Mouse (Mus musculus) gastrocnemius, postnatal 4 days (tissue): ENCODE data around the gene Dynlrb1. TPM values are rescaled to one million over a fixed set of nuclear protein-coding genes. Genes with fewer than 3 reads are reported as not detected.

Experiments
- DNase-seq, 2 experiments: peaks; one replicate each; pipeline ENCODE4 v3.0.0; 2021 to 2022; ENCODE audit warnings: low spot score in 2 of 2, mixed read lengths in 2 of 2
- total RNA-seq, 2 experiments: library from RNA; stranded (reverse); gene quantifications; 2 replicates each; pipeline ENCODE4 v1.2.3; 2021

Gene Dynlrb1
- total RNA-seq, 2 experiments from 2014 or later, result 153 to 163 TPM

GRCm38 (mm10) chr2:155279163-155279562 lies 42.8 kb downstream of the Dynlrb1 start:
- no peak for DNase-seq

GRCm38 (mm10) chr2:155280116-155280515 lies 43.8 kb downstream of the Dynlrb1 start:
- DNase-seq, result no peak

- DNase-seq, result peak in 1 of 2 experiments; percentile 72
Measured at GRCm38 (mm10) chr2:155283793-155284192, 47.5 kb downstream of the Dynlrb1 start.

- peak in 1 of 2 experiments; percentile 63 for DNase-seq
Measured at GRCm38 (mm10) chr2:155284647-155285046, 48.3 kb downstream of the Dynlrb1 start.

- no peak for DNase-seq
Measured at GRCm38 (mm10) chr2:155285744-155286143, 49.4 kb downstream of the Dynlrb1 start.

- DNase-seq, result no peak
Measured at GRCm38 (mm10) chr2:155287456-155288250, 51.3 kb downstream of the Dynlrb1 start.

GRCm38 (mm10) chr2:155290066-155290465 lies 53.7 kb downstream of the Dynlrb1 start:
- no peak for DNase-seq

- DNase-seq, result no peak
Measured at GRCm38 (mm10) chr2:155293382-155293781, 57.0 kb downstream of the Dynlrb1 start.

- no peak for DNase-seq
Measured at GRCm38 (mm10) chr2:155293946-155294345, 57.6 kb downstream of the Dynlrb1 start.

GRCm38 (mm10) chr2:155295453-155295852 lies 59.1 kb downstream of the Dynlrb1 start:
- no peak for DNase-seq

GRCm38 (mm10) chr2:155299563-155299962 lies 63.2 kb downstream of the Dynlrb1 start:
- DNase-seq, result no peak

Other genes with a start within 250 kb of the Dynlrb1 start
- gene Gm14226, start 218.3 kb upstream of the Dynlrb1 start, total RNA-seq, result not detected
- 10 to 100 TPM; 25.9 to 28.3 TPM for gene Ahcy, start 162.0 kb upstream of the Dynlrb1 start, total RNA-seq
- gene Itch, start 103.0 kb upstream of the Dynlrb1 start, total RNA-seq, result 10 to 100 TPM; 36.0 to 39.2 TPM
- gene Map1lc3a, start 39.8 kb downstream of the Dynlrb1 start, total RNA-seq, result 100 to 1,000 TPM; 204 to 225 TPM
- 10 to 100 TPM; 28.6 to 29.4 TPM for gene Pigu, start 120.9 kb downstream of the Dynlrb1 start, total RNA-seq
- gene Trp53inp2, start 144.5 kb downstream of the Dynlrb1 start, total RNA-seq, result 100 to 1,000 TPM; 159 to 202 TPM
- 10 to 100 TPM; 38.2 to 39.7 TPM for gene Ncoa6, start 237.4 kb downstream of the Dynlrb1 start, total RNA-seq